Mouse (Mus musculus) intestine, embryonic 14.5 days (tissue): ENCODE data around the gene Xpo6. TPM values are rescaled to one million over a fixed set of nuclear protein-coding genes. Genes with fewer than 3 reads are reported as not detected.

Experiments
- ATAC-seq: fragments of 200-750 bp; cut with Nextera tagmentation; replicated peaks from 2 replicates; pipeline ENCODE4 v1.8.0; 2017; ENCODE audit warnings: low read depth, moderate number of reproducible peaks, moderate TSS enrichment, moderate library complexity; ENCODE audit not compliant: low FRiP score, low TSS enrichment
- DNase-seq: peaks from one replicate; pipeline ENCODE4 v3.0.0-alpha.2; 2018; ENCODE audit warnings: low spot score
- H3K27ac ChIP-seq: fragments of 300-500 bp; sonication (generic); 2 replicates; pipeline ENCODE4 v1.5.1; 2014; ENCODE audit warnings: low read depth, mild to moderate bottlenecking, control low read depth
- H3K27me3 ChIP-seq: fragments of 300-500 bp; sonication (generic); replicated peaks from 2 replicates; pipeline ENCODE4 v1.6.1; 2014; ENCODE audit warnings: low read length, control low read depth; ENCODE audit not compliant: control insufficient read depth, insufficient read depth
- H3K36me3 ChIP-seq: fragments of 300-500 bp; sonication (generic); 2 replicates; pipeline ENCODE4 v1.6.1; 2014; ENCODE audit warnings: low read length, control low read depth; ENCODE audit not compliant: control insufficient read depth, insufficient read depth
- H3K4me1 ChIP-seq: fragments of 300-500 bp; sonication (generic); replicated peaks from 2 replicates; pipeline ENCODE4 v1.6.1; 2014; ENCODE audit warnings: low read length, control low read depth, mixed read lengths; ENCODE audit not compliant: control insufficient read depth, insufficient read depth
- H3K4me2 ChIP-seq: fragments of 300-500 bp; sonication (generic); 2 replicates; pipeline ENCODE4 v1.6.1; 2014; ENCODE audit warnings: low read length
- H3K4me3 ChIP-seq: fragments of 300-500 bp; sonication (generic); 2 replicates; pipeline ENCODE4 v1.5.1; 2014; ENCODE audit warnings: low read depth, low read length, control low read depth, mixed read lengths
- H3K9ac ChIP-seq: fragments of 300-500 bp; sonication (generic); 2 replicates; pipeline ENCODE4 v1.6.1; 2014; ENCODE audit warnings: mild to moderate bottlenecking, low read length
- H3K9me3 ChIP-seq: fragments of 300-500 bp; sonication (generic); 2 replicates; pipeline ENCODE4 v1.6.1; 2016; ENCODE audit warnings: low read length, control low read depth; ENCODE audit not compliant: control insufficient read depth
- WGBS: fragments of 180-500 bp; shearing (Covaris S2); extraction: QIAGEN DNeasy Blood & Tissue Kit; methylation state at CpG from one replicate; pipeline ENCODE4 v1.1.7; 2014; 5-methylcytosine and 5-hydroxymethylcytosine counted together
- polyA plus RNA-seq: library from polyadenylated mRNA; unstranded; fragments of >200 nt; fragmentation: Nextera tagmentation; extraction: Ambion mirVana; gene quantifications from 2 replicates; pipeline ENCODE4 v1.2.1, GENCODE M21; 2014

Xpo6 gene
- polyA plus RNA-seq, 1 experiment from 2014 or later = 67.7 TPM

DNA sequence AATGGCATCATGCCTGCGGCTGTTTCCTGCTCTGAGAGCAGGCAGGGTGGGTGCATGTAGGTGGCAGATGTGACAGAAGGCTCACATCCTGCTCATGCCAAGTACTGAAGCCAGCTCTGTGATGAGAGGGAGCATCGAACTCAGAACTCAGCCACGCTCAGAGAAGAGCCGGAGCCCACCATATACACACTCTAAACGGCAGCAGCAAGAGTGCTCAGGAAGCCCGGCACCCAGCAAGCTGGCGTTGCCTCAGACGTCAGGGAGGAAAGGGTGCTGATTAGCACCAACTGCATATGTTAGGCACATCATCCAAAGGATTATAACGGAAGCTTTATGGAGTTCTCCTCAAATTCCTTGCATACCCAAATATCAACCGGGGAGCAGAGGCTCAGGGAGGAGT is 112.7 kb downstream of the Xpo6 start:
- 55% methylated on average over 10 of the region's 10 CpGs for WGBS
- Histone ChIP-seq H3K9me3 (peaks cover 9% of the 10 kb centered on the region), H3K4me3 (no peak overlapping the region), H3K27me3 (peaks cover 18% of the 10 kb centered on the region), H3K9ac (no peak overlapping the region), H3K4me2 (no peak overlapping the region), H3K4me1 (peaks cover 6% of the 10 kb centered on the region; the same call in 1 of the 2 replicates), H3K36me3 (no peaks in the 10 kb centered on the region), H3K27ac (no peak overlapping the region)
- ATAC-seq (no peak), DNase-seq (no peak)

- DNase-seq = no peak
- H3K36me3 ChIP-seq = no peaks in the 10 kb centered on the region
- no peak overlapping the region for H3K4me2 ChIP-seq
- no peak overlapping the region for H3K4me3 ChIP-seq
- WGBS = 24% methylated on average over 6 of the region's 6 CpGs
- no peak overlapping the region for H3K9ac ChIP-seq
- H3K27me3 ChIP-seq = peaks cover 31% of the 10 kb centered on the region
- ATAC-seq = no peak
- peaks cover 6% of the 10 kb centered on the region; the same call in 1 of the 2 replicates for H3K4me1 ChIP-seq
- H3K9me3 ChIP-seq = peaks cover 6% of the 10 kb centered on the region
- H3K27ac ChIP-seq = no peak overlapping the region
These were observed 114.0 kb downstream of the Xpo6 start for GRCm38 (mm10) chr7:126086321-126086741.

DNA sequence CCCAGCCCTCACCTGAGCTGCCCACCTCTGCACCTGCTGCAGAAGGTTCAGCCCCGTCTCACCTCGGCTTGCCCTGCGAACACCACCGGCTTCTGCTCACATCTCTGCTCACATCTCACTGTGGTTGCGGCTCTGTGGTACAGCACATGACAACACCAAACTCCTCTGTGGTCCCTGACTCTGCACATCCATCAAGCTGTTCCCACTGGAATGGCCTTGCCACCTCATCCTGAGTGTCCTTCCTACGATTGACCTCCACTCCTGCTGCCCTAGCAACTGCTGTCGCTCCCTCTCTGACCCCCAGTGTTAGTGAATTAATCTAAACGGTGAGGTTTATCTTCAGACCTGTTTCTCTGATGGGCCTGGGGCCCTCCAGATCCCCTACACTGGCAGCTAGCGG is 115.1 kb downstream of the Xpo6 start:
- 84% methylated on average over 9 of the region's 9 CpGs for WGBS
- no peak overlapping the region for H3K27ac ChIP-seq
- H3K27me3 ChIP-seq = peaks cover 42% of the 10 kb centered on the region
- H3K9me3 ChIP-seq = no peaks in the 10 kb centered on the region
- H3K4me3 ChIP-seq = no peak overlapping the region
- no peak for DNase-seq
- no peak for ATAC-seq
- no peak overlapping the region for H3K4me2 ChIP-seq
- peaks cover 6% of the 10 kb centered on the region; the same call in 1 of the 2 replicates for H3K4me1 ChIP-seq
- no peak overlapping the region for H3K9ac ChIP-seq
- no peaks in the 10 kb centered on the region for H3K36me3 ChIP-seq

DNA sequence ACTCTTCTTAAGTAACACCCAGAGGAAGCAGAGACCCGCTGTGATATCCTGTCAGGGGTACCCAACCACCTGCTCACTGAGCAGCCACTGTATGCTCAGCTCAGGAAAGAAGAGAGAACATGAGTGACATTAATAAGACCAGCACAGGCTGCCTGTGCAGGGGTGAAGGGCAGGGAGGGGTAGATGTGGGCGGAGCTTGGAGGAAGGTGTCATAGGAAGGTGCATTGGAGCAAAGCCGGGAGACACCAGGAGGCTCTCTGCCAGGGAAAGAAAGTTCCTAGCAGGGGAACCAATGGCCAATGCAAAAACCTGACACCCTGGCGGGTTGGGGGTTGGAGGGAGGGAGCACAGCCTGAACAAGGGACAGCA is 116.3 kb downstream of the Xpo6 start:
- DNase-seq (no peak), ATAC-seq (no peak)
- H3K27ac ChIP-seq = no peak overlapping the region
- no peak overlapping the region for H3K4me3 ChIP-seq
- H3K27me3 ChIP-seq = peaks cover 47% of the 10 kb centered on the region
- 22% methylated on average over 4 of the region's 4 CpGs for WGBS
- H3K4me2 ChIP-seq = no peak overlapping the region
- H3K36me3 ChIP-seq = no peaks in the 10 kb centered on the region
- H3K9me3 ChIP-seq = no peaks in the 10 kb centered on the region
- peaks cover 6% of the 10 kb centered on the region; the same call in 1 of the 2 replicates for H3K4me1 ChIP-seq
- H3K9ac ChIP-seq = no peak overlapping the region

DNA sequence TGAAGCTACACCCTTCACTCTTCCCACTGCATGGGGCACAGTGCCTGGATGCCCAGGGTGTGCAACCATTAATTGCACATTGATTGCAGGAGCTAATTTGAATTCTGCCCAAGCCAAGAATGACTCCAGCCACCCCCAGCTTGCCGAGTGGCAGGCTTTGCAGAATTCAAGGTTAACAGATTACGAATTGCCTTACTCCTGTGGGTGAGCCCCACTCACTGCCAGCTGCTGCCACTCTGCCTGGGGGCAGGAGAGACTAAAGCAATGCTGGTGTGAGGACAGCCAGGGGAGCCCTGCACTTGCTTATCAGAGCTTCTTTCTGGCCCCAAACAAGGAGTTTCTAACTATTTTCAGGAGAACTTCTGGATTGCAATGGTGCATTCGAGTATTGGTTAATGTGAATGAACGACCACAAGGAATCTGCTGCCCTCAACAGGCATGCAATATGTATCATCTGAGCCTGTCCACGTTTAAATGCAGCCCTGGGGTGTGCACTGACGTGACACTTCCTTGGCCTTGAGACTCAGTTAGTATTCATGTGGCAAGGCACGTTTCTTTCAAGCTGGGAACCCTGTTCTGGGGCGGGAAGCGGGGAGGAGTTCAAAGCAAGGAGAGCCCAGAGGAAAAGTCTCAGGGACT is 116.8 kb downstream of the Xpo6 start:
- H3K4me2 ChIP-seq = no peak overlapping the region
- peaks cover 47% of the 10 kb centered on the region for H3K27me3 ChIP-seq
- ATAC-seq = no peak
- H3K36me3 ChIP-seq = no peaks in the 10 kb centered on the region
- WGBS = 16% methylated on average over 9 of the region's 9 CpGs
- no peak overlapping the region for H3K27ac ChIP-seq
- DNase-seq = no peak
- no peak overlapping the region for H3K4me3 ChIP-seq
- no peaks in the 10 kb centered on the region for H3K9me3 ChIP-seq
- no peak overlapping the region for H3K9ac ChIP-seq
- H3K4me1 ChIP-seq = peaks cover 6% of the 10 kb centered on the region; the same call in 1 of the 2 replicates

GRCm38 (mm10) chr7:126082286-126082741 is 118.0 kb downstream of the Xpo6 start, which contains the start of gene Gsg1l:
Gene Gsg1l (minus strand): TSS chr7:126082411.
- H3K9me3 ChIP-seq = no peaks in the 10 kb centered on the region
- DNase-seq (peak; percentile 73), ATAC-seq (0 out of 2 replicates have a peak, but pooled peaks have one; percentile 10)
- H3K4me1 ChIP-seq = peaks cover 6% of the 10 kb centered on the region; the same call in 1 of the 2 replicates
- H3K4me2 ChIP-seq = peak within 1 kb of the TSS; percentile 99
- no peak within 1 kb of the TSS for H3K27ac ChIP-seq
- peak within 1 kb of the TSS; percentile 38 for H3K9ac ChIP-seq
- H3K27me3 ChIP-seq = peaks cover 47% of the 10 kb centered on the region
- 0% methylated on average over 40 of the region's 49 CpGs for WGBS
- peak within 1 kb of the TSS; percentile 56 for H3K4me3 ChIP-seq
- H3K36me3 ChIP-seq = no peaks in the 10 kb centered on the region

GRCm38 (mm10) chr7:126081727-126082285 is 118.5 kb downstream of the Xpo6 start:
- Histone ChIP-seq H3K36me3 (no peaks in the 10 kb centered on the region), H3K9ac (peak overlapping the region; percentile 38)

GRCm38 (mm10) chr7:126080949-126081654 is 119.2 kb downstream of the Xpo6 start:
- Histone ChIP-seq H3K27me3 (peaks cover 47% of the 10 kb centered on the region), H3K36me3 (no peaks in the 10 kb centered on the region), H3K4me1 (no peaks in the 10 kb centered on the region), H3K4me2 (peak overlapping the region; percentile 99), H3K27ac (no peak overlapping the region), H3K9me3 (no peaks in the 10 kb centered on the region), H3K9ac (peak overlapping the region; percentile 38), H3K4me3 (peak overlapping the region; percentile 56)
- ATAC-seq (no peak), DNase-seq (no peak)
- WGBS = 23% methylated on average over 16 of the region's 16 CpGs

More at GRCm38 (mm10) chr7:126081727-126082285, 118.5 kb downstream of the Xpo6 start:
- ATAC-seq = 0 out of 2 replicates have a peak, but pooled peaks have one; percentile 13
- peaks cover 6% of the 10 kb centered on the region; the same call in 1 of the 2 replicates for H3K4me1 ChIP-seq
- peak overlapping the region; percentile 99 for H3K4me2 ChIP-seq
- H3K9me3 ChIP-seq = no peaks in the 10 kb centered on the region
- H3K27ac ChIP-seq = no peak overlapping the region
- under 1% methylated on average over 74 of the region's 80 CpGs for WGBS
- peaks cover 47% of the 10 kb centered on the region for H3K27me3 ChIP-seq
- peak overlapping the region; percentile 56 for H3K4me3 ChIP-seq
- DNase-seq = no peak
